Mouse (Mus musculus): ENCODE measurements around the gene Kcnj9.
A peak's percentile ranks its signal among the peaks of the same experiment; 100 is the strongest.

Kcnj9 gene

GRCm38 (mm10) chr1:172329131-172329530 lies at the start of gene Kcnj9:
Kcnj9 (minus strand) TSS chr1:172329318.
- DNase-seq (ENCODE audit: low read depth, low spot score), result no peak

DNA sequence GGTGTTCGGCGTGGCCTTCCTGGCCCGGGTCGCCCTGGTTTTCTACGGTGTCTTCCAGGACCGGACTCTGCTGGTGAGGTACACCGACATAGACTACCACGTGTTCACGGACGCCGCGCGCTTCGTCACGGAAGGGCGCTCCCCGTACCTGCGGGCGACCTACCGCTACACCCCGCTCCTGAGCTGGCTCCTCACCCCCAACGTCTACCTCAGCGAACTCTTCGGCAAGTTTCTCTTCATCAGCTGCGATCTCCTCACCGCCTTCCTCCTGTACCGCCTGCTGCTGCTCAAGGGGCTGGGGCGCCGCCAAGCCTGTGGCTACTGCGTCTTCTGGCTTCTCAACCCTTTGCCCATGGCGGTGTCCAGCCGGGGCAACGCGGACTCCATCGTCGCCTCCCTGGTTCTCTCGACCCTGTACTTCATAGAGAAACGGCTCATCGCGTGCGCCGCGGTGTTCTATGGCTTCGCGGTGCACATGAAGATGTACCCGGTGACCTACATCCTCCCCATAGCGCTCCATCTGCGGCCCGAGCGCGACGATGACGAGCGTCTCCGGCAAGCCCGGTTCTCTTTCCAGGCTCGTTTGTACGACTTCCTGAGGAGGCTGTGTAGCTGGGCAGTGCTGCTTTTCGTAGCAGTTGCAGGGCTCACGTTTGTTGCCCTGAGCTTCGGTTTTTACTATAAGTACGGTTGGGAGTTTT lies 47.8 kb upstream of the Kcnj9 start:
- no peak for DNase-seq (ENCODE audit: low read depth, low spot score)

DNA sequence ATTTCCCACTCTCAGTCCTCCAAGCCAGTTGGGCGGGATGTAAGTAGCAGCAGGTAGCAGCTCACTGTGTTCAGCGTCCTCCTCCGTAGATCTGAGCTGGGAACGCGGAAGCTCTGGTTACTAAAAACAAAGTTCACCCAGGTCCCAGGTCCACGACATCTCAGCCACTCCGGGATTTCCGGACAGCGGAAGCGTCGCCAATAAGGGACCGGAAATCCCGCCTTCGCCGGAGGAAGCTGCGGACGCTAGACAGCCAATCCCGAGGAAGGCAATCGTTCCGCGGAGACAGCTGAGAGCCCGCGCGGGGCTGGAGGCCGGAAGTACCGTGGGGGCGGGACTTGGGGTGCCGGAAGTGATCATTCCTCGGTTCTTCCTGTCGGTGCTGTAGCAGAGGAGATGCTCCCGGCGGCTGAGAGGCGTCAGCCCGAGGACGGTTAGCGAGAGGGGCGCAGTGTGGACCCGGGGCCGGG lies 47.1 kb upstream of the Kcnj9 start, which contains the start of gene Pigm:
Pigm (plus strand) TSS at position 349 of the 470 bp plus-strand sequence.
- DNase-seq (ENCODE audit: low read depth, low spot score), result peak; percentile 95

GRCm38 (mm10) chr1:172368768-172369418 lies 39.8 kb upstream of the Kcnj9 start:
- DNase-seq (ENCODE audit: low read depth, low spot score), result no peak

DNA sequence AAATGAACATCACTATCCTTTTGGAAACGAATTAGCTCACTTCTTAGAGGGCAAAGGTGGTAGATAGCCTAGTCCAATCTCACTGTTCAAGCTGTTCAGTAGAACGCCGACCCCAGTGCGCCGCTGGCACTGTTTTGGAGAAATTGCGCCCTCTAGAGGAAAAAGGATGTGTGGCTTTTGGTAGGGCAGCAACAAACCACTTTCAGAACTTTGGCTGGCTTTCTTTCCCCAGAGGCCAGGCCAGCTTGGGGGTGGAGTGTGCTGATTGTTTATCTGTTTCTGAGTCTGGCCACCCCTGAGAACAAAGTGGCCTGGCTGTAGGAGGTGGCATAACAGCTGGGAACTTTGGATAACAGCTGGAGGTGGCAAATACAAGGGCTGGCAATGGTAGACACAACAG lies 35.6 kb upstream of the Kcnj9 start:
- DNase-seq (ENCODE audit: low read depth, low spot score), result no peak

DNA sequence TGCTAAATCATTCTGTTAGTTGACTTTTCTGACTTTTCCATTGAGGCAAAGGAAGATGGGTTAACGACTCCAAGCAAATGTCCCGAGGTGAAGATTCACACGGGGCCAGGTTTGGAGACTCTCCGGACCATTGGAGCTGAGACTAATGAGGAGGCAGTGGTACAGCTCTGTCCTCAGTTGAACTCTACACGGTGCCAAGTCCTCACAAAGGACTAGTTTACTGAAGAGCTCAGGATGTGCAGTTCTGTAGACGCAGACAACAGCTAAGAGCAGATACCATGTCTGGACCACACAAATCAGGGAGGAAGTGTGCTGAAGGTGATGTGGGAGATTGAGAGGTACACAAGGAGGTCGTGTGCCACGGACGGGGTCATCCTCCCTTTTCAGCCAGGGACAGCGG lies 29.2 kb upstream of the Kcnj9 start:
- DNase-seq (ENCODE audit: low read depth, low spot score), result no peak

DNA sequence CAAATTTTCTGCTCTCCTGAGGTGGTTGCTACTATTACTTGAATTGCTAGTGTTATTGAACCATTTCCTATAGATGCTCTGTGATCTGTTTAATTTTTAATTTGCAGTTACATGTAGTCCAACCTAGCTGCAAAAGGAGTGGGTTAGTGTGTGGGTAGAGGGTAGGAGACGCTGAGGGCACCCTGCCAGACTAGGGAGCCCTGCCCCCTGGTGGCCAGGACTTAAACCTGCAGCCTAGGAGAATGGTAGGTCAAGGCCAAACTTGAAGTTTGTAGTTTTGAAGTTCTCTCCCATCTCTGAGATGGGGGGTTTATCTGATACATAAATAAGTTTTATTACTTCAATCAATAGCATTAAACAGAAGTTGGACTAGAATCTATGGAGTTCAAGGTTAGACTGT lies 28.4 kb upstream of the Kcnj9 start:
- DNase-seq (ENCODE audit: low read depth, low spot score), result no peak

DNA sequence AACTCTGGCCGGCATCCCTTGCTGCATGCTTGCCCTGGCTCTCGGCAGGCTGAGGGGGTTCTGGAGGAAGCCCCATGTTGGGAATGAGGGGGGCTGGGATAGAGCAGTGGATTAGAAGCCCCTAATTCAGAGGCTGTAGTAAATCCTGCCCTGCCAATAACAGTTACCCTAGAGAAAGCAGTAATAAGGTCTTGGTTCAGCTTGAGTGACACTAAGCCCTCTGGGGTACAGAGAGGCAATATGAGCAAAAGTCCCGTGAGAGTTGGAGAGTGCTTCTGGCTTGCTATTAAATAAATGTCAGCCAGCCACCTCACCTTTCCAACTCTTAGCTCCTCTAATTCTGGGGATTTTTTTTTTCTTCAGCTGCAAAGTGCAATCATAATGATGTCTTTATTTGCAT lies 26.2 kb upstream of the Kcnj9 start:
- DNase-seq (ENCODE audit: low read depth, low spot score), result no peak

GRCm38 (mm10) chr1:172352453-172352852 lies 23.3 kb upstream of the Kcnj9 start:
- DNase-seq (ENCODE audit: low read depth, low spot score), result no peak

DNA sequence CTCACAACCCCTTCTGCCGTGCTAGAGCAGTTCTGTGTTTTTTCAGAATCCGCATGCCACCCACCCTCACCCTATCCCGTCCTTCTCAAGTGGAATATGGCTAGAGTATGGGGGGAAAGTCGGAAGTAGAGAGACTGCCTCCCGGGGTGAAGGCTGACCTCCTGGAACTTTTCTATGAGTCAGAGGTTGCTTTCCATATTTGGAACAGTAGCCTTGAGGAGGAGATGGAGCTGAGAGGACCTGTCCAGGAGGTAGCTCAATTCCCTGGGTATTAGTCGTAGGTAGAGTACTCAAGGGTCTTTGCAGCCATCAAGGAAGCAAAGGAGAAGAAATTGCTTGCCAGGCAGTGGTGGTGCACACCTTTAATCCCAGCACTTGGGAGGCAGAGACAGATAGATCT lies 22.9 kb upstream of the Kcnj9 start:
- no peak for DNase-seq (ENCODE audit: low read depth, low spot score)

DNA sequence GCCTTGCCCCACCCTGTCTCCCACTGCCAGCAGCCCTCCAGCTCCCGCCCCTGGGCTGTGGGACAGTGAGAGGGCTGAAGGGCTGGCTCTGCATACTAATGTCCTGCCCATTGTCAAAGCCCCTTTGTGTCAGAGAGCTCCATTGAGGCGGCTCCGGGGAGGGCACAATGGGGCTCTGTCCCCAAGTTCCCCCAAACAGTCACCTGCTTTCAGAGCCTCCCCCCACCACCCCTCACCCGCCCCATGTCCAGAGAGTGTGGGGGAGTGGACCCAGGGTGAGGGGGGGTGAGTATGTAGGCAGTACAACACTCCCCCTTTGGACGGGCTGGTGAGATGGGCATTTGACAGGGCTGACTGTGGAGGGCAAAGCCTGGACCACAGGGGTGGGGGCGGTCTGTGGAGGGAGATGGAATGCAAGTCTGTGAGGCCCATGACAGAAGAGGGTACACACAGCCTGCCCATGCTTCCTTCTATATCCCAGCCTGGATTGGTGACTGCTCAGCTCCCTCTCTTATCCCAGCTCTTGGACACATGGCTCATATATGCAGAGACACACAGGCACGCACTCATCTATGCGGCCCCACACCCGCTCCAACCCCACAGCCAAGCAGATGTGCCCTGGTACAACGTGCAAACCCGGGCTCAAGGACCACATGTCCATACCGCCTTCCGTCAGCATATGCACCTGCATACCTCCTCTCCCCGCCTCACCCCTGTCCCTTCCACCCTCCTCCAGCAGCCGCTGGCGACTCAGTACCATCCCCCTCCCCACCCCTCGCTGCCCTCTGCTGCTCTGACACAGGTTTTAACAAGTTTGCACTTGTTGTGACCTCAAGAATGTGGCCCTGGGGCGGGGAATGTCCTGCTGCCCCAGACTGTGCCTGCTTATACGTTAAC lies 21.0 kb upstream of the Kcnj9 start:
- no peak for DNase-seq (ENCODE audit: low read depth, low spot score)

- no peak for DNase-seq (ENCODE audit: low read depth, low spot score)
These were observed 20.4 kb upstream of the Kcnj9 start for GRCm38 (mm10) chr1:172349504-172349903.

- DNase-seq (ENCODE audit: low read depth, low spot score), result no peak
These were observed 18.3 kb upstream of the Kcnj9 start for GRCm38 (mm10) chr1:172347382-172347781.

DNA sequence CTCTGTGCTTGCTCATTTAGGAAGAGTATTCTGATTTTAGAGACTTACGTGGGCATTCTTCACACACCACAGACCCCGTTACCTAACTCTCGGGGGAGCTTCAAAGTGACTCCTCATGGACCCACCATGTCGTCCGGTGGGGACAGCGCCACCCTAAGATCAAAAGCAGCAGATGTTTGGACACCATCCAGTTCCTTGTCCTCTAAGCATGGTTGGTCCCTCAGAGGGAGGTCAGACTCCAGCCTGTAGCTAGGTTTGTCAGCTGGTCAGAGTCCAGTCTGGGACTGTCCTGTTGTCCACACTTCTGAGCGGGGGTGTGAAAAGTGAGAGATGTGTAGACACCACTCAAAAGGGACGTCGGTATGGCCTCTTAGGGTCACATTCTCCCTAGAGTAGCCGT lies 17.6 kb upstream of the Kcnj9 start:
- no peak for DNase-seq (ENCODE audit: low read depth, low spot score)

DNA sequence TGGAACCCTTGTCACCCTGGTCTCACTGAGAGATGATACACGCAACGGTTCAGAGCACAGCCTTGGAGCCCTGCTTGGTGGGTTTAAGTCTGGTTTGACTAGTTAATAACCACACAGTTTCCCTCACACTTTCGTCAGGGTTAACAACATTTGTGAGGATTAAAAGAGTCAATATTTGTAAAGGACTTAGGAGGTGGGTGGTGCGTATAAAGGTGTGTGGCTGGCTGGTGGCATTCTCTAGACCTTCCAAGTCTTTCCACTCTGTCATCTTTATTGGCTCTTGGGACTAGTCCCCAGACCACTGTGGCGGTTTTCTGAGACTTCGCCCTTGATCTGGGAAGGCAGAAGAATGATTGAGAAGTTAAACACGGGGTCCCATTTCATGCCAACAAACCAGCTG lies 15.7 kb upstream of the Kcnj9 start:
- DNase-seq (ENCODE audit: low read depth, low spot score), result no peak

DNA sequence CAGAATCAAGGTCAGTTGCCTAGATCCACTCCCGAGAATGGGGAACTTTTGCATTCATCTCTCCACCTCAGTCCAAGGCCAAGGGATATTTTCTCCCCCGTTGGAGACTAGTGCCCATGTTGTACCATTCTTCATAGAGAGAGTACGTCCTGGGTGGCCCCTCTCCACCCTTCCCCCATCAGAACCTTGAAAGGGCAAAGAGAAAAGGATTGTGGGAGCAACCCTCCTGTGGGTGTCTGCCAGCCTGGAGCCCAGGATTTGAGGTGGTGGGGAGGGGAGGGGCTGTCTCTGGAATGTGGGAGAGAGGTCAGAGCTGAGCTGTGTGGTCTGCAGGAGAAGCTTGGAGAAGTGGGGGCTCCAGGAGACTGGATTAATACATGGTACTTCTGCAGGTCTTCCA lies 14.8 kb upstream of the Kcnj9 start:
- no peak for DNase-seq (ENCODE audit: low read depth, low spot score)

DNA sequence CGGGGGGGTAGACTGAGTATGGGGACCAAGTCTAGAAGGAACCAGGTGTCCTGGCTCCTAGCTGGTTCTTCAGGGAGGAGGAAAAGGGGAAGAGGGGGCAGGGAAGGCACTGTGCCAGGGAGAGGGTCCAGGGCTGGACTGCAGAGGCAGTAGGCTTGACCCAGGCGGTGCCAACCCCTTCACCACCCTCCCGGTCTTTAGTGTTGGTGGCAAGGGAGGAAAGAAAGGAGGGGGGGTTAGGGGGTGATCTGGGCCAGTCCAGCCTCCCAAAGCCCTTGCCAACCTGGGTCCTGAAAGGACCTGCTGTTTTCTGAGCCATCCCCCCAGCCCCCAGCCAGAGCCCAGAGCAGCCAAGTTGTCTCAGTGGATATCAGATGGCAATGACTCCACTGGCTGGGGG lies 13.6 kb upstream of the Kcnj9 start:
- DNase-seq (ENCODE audit: low read depth, low spot score), result no peak

- DNase-seq (ENCODE audit: low read depth, low spot score), result no peak
These were observed 12.3 kb upstream of the Kcnj9 start for GRCm38 (mm10) chr1:172341386-172341785.

- peak; percentile 70 for DNase-seq (ENCODE audit: low read depth, low spot score)
These were observed 11.7 kb upstream of the Kcnj9 start, which contains the start of gene Kcnj10 for GRCm38 (mm10) chr1:172340729-172341321. Kcnj10 (plus strand) TSS chr1:172341210.

GRCm38 (mm10) chr1:172337411-172338185 lies 8.5 kb upstream of the Kcnj9 start:
- DNase-seq (ENCODE audit: low read depth, low spot score), result no peak

DNA sequence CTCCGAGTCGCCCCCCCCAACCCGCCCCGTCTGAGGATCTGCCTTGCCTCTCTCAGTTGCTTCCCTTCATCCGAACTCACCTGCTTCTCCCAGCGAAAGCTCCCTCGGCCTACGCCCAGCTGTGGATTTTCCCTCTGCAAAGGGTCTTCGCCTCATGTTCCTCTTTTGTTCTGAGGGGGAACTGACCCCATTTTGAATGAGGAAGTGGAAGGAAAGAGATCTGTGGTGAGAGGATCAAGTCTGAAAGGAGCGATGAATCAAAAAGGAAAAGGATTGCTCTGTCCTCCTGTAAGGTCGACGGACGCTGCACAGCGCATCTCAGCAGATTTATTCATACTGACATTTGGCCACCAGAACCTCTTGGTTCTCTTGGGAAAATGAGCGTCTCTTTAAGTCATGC lies 6.7 kb upstream of the Kcnj9 start:
- no peak for DNase-seq (ENCODE audit: low read depth, low spot score)

Data from retina, postnatal 7 days (tissue).